Mouse (Mus musculus): ENCODE results near the gene Ptpn22. TPM values are rescaled to one million over a fixed set of nuclear protein-coding genes. Genes with fewer than 3 reads are reported as not detected.
"Not testable (repeated sequence)": the region's sequence is repeated elsewhere in the genome, so short reads cannot be mapped to it uniquely, and the experiment has no call there.

Gene Ptpn22
- polyA plus RNA-seq, 1 experiment from 2014 or later, result 1.4 TPM

DNA sequence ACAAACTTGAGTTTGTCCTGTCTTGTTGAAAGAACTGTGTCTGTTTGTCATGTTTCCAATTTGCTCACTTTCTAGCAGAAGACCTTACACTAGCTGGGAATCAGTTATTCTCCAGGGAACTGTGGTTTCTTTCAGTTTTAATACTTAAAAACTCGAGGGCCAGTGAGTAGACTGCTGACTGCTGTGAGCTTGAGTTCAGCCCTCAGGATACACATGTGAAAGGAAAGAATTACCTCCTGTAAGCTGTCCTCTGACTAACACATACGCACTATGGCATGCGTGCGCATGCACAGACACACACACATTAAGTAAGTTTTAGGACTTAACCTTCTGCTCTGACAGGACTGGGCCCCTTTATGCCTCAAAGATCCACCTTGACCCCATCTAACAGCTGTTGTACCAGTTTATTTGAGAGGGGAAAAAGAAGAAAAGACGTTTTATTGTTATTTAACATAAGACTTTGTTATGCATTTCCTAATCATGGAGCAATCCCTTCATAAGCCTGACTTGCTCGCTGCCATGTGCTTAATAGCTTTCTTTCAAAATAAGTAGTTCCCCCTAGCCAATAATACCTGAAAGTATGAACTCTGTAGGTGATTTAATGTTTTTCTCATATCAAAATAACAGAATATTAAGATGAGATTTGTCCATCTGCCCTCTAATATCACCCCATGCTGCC is 24.2 kb upstream of the Ptpn22 start:
- WGBS, result 75% methylated on average over 6 of the region's 6 CpGs
- no peak overlapping the region for H3K4me2 ChIP-seq (ENCODE audit: low read depth, low read length)
- H3K27ac ChIP-seq (ENCODE audit: low read length), result no peak overlapping the region
- ATAC-seq (ENCODE audit: low read depth), result no peak
- no peaks in the 10 kb centered on the region for H3K4me1 ChIP-seq (replicated peaks; ENCODE audit: control insufficient read depth, insufficient read depth, low read length)
- no peaks in the 10 kb centered on the region for H3K27me3 ChIP-seq (ENCODE audit: control insufficient read depth, insufficient read depth, low read depth, low read length)
- no peaks in the 10 kb centered on the region for H3K36me3 ChIP-seq (ENCODE audit: control insufficient read depth, insufficient read depth, low read length)
- no peak overlapping the region for H3K9ac ChIP-seq (ENCODE audit: low read length)
- no peak overlapping the region for H3K4me3 ChIP-seq (ENCODE audit: low read length)
- no peaks in the 10 kb centered on the region for H3K9me3 ChIP-seq (ENCODE audit: control insufficient read depth, low read length)

DNA sequence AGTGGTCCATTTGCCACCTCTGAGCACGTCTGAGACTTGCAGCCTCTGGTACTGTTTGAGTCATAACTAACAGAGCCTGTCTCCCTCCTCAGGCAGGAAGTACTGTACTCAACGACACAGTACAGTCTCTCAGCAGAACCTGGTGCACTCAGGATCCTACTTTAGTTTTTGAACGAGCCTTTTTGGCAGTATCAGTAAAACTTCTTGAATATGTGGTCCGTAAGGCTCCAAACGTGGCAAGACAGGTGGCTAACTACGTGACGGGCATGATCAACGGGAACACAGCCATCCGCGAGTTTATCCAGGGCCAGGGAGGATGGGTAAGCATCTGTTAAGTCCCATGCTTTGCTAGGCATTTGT is 23.7 kb upstream of the Ptpn22 start:
- no peak overlapping the region for H3K9ac ChIP-seq (ENCODE audit: low read length)
- no peak for ATAC-seq (ENCODE audit: low read depth)
- H3K4me3 ChIP-seq (ENCODE audit: low read length), result no peak overlapping the region
- no peak overlapping the region for H3K27ac ChIP-seq (ENCODE audit: low read length)
- no peak overlapping the region for H3K4me2 ChIP-seq (ENCODE audit: low read depth, low read length)
- no peaks in the 10 kb centered on the region for H3K36me3 ChIP-seq (ENCODE audit: control insufficient read depth, insufficient read depth, low read length)
- H3K9me3 ChIP-seq (ENCODE audit: control insufficient read depth, low read length), result no peaks in the 10 kb centered on the region
- H3K4me1 ChIP-seq (replicated peaks; ENCODE audit: control insufficient read depth, insufficient read depth, low read length), result no peaks in the 10 kb centered on the region
- H3K27me3 ChIP-seq (ENCODE audit: control insufficient read depth, insufficient read depth, low read depth, low read length), result no peaks in the 10 kb centered on the region
- 66% methylated on average over 10 of the region's 10 CpGs for WGBS

DNA sequence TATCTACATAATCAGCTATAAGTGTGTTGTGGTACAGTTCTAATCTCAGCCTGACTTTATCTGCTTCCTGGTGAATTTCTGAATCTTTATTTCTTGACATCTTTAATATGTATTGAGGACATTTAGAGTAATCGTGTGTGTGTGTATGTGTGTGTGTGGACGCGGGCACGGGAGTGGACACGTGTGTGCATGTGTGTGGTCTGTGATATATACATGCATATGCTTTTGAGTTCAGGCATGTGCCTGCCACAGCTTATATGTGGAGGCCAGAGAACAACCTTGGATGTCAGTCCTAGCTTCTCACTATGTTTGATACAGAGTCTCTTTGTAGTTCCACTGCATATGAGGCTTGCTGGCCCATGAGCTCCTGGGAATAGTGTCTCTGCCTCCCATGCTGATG is 23.1 kb upstream of the Ptpn22 start:
- Histone ChIP-seq H3K4me2 (ENCODE audit: low read depth, low read length) (no peak overlapping the region), H3K9ac (ENCODE audit: low read length) (no peak overlapping the region), H3K4me3 (ENCODE audit: low read length) (no peak overlapping the region), H3K36me3 (ENCODE audit: control insufficient read depth, insufficient read depth, low read length) (no peaks in the 10 kb centered on the region), H3K27me3 (ENCODE audit: control insufficient read depth, insufficient read depth, low read depth, low read length) (no peaks in the 10 kb centered on the region), H3K4me1 (replicated peaks; ENCODE audit: control insufficient read depth, insufficient read depth, low read length) (no peaks in the 10 kb centered on the region), H3K9me3 (ENCODE audit: control insufficient read depth, low read length) (no peaks in the 10 kb centered on the region), H3K27ac (ENCODE audit: low read length) (no peak overlapping the region)
- WGBS, result 89% methylated on average over 5 of the region's 5 CpGs
- ATAC-seq (ENCODE audit: low read depth), result no peak

DNA sequence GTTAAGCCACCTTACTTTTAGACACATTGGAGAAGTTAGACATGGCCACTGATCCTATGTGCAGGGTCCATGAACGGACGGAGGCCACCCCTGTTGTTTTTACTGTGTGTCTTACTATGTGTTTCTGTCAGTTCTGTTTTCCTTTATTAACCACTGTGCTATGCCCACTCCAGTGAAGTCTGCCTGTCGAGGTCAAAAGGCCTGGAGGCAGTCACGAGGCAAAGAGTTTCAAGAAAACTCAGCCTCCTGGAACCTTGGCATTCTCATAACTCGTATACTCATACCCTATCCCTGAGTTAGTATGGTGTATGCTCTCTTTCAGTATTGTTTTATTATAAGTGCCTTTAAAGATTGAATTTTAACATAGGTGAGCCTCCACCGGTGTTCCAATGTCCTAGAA is 19.9 kb upstream of the Ptpn22 start:
- H3K4me3 ChIP-seq (ENCODE audit: low read length), result no peak overlapping the region
- H3K27me3 ChIP-seq (ENCODE audit: control insufficient read depth, insufficient read depth, low read depth, low read length), result no peaks in the 10 kb centered on the region
- no peak overlapping the region for H3K9ac ChIP-seq (ENCODE audit: low read length)
- no peak overlapping the region for H3K27ac ChIP-seq (ENCODE audit: low read length)
- no peaks in the 10 kb centered on the region for H3K4me1 ChIP-seq (replicated peaks; ENCODE audit: control insufficient read depth, insufficient read depth, low read length)
- no peaks in the 10 kb centered on the region for H3K9me3 ChIP-seq (ENCODE audit: control insufficient read depth, low read length)
- H3K36me3 ChIP-seq (ENCODE audit: control insufficient read depth, insufficient read depth, low read length), result no peaks in the 10 kb centered on the region
- WGBS, result 88% methylated on average over 6 of the region's 6 CpGs
- H3K4me2 ChIP-seq (ENCODE audit: low read depth, low read length), result no peak overlapping the region
- no peak for ATAC-seq (ENCODE audit: low read depth)

DNA sequence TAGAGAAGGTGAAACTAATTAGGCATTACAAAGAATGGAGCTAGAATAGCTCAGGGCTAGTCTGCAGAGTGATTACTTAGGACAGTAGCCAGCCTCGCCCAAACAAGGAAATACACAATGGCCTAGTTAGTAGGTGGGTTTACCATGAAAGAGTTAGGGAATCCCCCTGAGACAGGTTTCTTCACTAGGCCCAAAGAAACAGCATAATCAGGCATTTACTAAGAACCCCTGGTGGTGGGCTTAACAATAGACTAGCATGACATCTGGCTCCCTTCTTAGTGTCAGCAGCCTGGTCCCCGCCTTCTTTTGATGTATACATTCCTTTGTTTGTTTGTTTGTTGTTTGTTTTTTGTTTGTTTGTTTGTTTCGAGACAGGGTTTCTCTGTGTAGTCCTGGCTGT is 19.4 kb upstream of the Ptpn22 start:
- not testable (repeated sequence) for ATAC-seq (ENCODE audit: low read depth); H3K36me3 ChIP-seq (ENCODE audit: control insufficient read depth, insufficient read depth, low read length); H3K27me3 ChIP-seq (ENCODE audit: control insufficient read depth, insufficient read depth, low read depth, low read length); H3K4me3 ChIP-seq (ENCODE audit: low read length); H3K9ac ChIP-seq (ENCODE audit: low read length); H3K27ac ChIP-seq (ENCODE audit: low read length); H3K4me1 ChIP-seq (replicated peaks; ENCODE audit: control insufficient read depth, insufficient read depth, low read length); H3K4me2 ChIP-seq (ENCODE audit: low read depth, low read length); H3K9me3 ChIP-seq (ENCODE audit: control insufficient read depth, low read length)
- WGBS, result 83% methylated on average over 3 of the region's 3 CpGs

DNA sequence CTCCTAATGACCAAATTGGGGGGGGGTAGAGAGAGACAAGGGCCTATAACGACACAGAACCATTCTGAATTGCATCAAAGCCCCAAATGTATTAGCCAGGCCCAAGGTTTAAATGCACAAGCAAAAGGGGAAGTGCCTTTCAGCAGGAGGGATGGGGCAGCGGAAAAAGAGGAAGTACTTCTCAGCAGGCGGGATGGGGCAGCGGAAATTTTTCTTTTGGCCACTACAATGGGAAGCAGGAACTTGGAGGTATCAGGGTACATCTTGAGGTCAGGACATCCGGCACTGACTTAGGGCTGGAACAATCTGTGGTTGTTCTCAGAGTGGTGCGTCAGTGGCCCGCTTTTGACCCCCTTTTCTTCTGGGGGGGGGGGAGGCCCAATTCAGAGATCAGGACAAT is 18.6 kb upstream of the Ptpn22 start:
- not testable (repeated sequence) for H3K27ac ChIP-seq (ENCODE audit: low read length); H3K9me3 ChIP-seq (ENCODE audit: control insufficient read depth, low read length); H3K4me3 ChIP-seq (ENCODE audit: low read length); H3K36me3 ChIP-seq (ENCODE audit: control insufficient read depth, insufficient read depth, low read length); H3K4me2 ChIP-seq (ENCODE audit: low read depth, low read length); H3K9ac ChIP-seq (ENCODE audit: low read length); H3K4me1 ChIP-seq (replicated peaks; ENCODE audit: control insufficient read depth, insufficient read depth, low read length); ATAC-seq (ENCODE audit: low read depth); H3K27me3 ChIP-seq (ENCODE audit: control insufficient read depth, insufficient read depth, low read depth, low read length)
- 93% methylated on average over 7 of the region's 7 CpGs for WGBS

DNA sequence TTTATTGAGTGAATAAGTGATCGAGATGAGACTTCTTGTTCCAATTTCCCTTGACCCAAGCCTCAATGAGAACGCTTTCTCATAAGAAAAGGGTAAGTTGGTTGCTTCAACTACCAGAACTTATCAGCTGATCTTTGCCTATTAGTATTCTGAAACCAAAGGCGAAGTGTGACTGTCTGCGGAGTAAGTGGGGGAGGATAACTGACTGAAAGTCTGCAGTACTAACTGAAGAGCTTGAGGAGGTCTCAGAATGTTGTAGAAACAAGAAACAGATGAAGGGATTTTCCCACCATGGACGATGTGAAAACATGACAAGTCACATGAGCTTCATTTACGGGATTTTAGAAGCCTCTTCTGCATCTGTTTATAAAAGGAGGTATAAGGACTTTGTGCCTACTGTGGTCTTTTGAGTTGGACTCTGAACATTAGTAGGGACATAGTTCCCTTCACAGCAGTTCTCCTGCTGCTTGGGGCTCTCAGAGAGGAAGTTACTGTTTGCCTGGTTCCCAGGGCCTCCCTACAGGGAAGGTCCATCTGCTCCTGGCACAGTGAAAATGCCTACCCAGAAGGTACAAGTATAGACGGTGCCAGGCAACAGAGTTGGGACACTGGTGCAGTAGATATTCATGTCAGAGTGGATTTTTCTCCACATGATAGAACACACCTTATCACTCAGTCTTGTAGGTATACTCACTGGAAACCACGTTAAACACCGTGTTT is 8.8 kb upstream of the Ptpn22 start:
- no peak for ATAC-seq (ENCODE audit: low read depth)
- no peak overlapping the region for H3K9ac ChIP-seq (ENCODE audit: low read length)
- H3K27me3 ChIP-seq (ENCODE audit: control insufficient read depth, insufficient read depth, low read depth, low read length), result no peaks in the 10 kb centered on the region
- H3K36me3 ChIP-seq (ENCODE audit: control insufficient read depth, insufficient read depth, low read length), result no peaks in the 10 kb centered on the region
- H3K4me1 ChIP-seq (replicated peaks; ENCODE audit: control insufficient read depth, insufficient read depth, low read length), result no peaks in the 10 kb centered on the region
- WGBS, result 65% methylated on average over 9 of the region's 9 CpGs
- H3K27ac ChIP-seq (ENCODE audit: low read length), result no peak overlapping the region
- H3K9me3 ChIP-seq (ENCODE audit: control insufficient read depth, low read length), result no peaks in the 10 kb centered on the region
- no peak overlapping the region for H3K4me3 ChIP-seq (ENCODE audit: low read length)
- H3K4me2 ChIP-seq (ENCODE audit: low read depth, low read length), result no peak overlapping the region

DNA sequence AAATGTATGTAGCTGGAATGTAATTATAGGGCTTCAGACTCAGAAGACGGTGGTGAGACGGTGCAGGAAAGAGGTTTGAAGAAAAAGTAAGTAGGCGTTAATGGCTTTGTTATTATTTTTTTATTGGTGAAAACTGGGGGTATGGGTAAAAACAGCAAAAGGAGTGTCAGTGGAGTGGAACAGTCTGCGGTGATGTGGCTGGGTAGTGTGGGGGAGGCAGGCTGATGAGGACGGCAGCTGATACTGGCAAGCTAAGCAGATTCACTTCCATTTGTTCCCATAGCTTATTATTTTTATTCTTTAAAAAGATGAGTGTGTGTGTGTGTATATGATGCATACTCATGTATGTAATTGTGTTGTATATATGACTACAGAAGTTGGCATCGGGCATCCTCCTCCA is 8.1 kb upstream of the Ptpn22 start:
- Histone ChIP-seq H3K4me2 (ENCODE audit: low read depth, low read length) (no peak overlapping the region), H3K9me3 (ENCODE audit: control insufficient read depth, low read length) (no peaks in the 10 kb centered on the region), H3K4me1 (replicated peaks; ENCODE audit: control insufficient read depth, insufficient read depth, low read length) (no peaks in the 10 kb centered on the region), H3K36me3 (ENCODE audit: control insufficient read depth, insufficient read depth, low read length) (no peaks in the 10 kb centered on the region), H3K27me3 (ENCODE audit: control insufficient read depth, insufficient read depth, low read depth, low read length) (no peaks in the 10 kb centered on the region), H3K27ac (ENCODE audit: low read length) (no peak overlapping the region), H3K4me3 (ENCODE audit: low read length) (no peak overlapping the region), H3K9ac (ENCODE audit: low read length) (no peak overlapping the region)
- WGBS, result 82% methylated on average over 6 of the region's 6 CpGs
- no peak for ATAC-seq (ENCODE audit: low read depth)

DNA sequence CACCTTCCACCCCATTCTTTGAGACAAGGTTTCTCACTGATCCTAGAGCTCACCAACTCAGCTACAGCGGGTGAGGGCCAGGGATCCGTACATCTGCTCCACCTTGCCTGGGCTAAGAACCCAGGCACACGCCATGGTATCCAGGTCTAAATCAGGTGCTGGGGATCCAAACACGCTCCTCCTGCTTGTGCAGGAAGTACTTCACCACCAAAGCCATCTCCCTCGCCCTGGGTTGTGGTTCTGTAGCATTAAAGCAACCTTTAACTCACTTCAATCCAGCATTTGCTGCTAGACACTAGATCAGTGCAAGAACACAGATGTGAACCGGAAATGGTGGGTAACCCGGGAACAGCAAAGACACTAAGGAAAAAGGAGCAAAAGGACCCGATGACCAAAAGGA is 7.7 kb upstream of the Ptpn22 start:
- H3K4me1 ChIP-seq (replicated peaks; ENCODE audit: control insufficient read depth, insufficient read depth, low read length), result no peaks in the 10 kb centered on the region
- no peak overlapping the region for H3K27ac ChIP-seq (ENCODE audit: low read length)
- no peaks in the 10 kb centered on the region for H3K36me3 ChIP-seq (ENCODE audit: control insufficient read depth, insufficient read depth, low read length)
- H3K4me3 ChIP-seq (ENCODE audit: low read length), result no peak overlapping the region
- WGBS, result 76% methylated on average over 8 of the region's 8 CpGs
- no peak overlapping the region for H3K9ac ChIP-seq (ENCODE audit: low read length)
- H3K4me2 ChIP-seq (ENCODE audit: low read depth, low read length), result no peak overlapping the region
- ATAC-seq (ENCODE audit: low read depth), result no peak
- H3K27me3 ChIP-seq (ENCODE audit: control insufficient read depth, insufficient read depth, low read depth, low read length), result no peaks in the 10 kb centered on the region
- no peaks in the 10 kb centered on the region for H3K9me3 ChIP-seq (ENCODE audit: control insufficient read depth, low read length)

Data from lung, embryonic 16.5 days (tissue).